Mouse (Mus musculus): ENCODE results near the gene Med17.

The Med17 gene

DNA sequence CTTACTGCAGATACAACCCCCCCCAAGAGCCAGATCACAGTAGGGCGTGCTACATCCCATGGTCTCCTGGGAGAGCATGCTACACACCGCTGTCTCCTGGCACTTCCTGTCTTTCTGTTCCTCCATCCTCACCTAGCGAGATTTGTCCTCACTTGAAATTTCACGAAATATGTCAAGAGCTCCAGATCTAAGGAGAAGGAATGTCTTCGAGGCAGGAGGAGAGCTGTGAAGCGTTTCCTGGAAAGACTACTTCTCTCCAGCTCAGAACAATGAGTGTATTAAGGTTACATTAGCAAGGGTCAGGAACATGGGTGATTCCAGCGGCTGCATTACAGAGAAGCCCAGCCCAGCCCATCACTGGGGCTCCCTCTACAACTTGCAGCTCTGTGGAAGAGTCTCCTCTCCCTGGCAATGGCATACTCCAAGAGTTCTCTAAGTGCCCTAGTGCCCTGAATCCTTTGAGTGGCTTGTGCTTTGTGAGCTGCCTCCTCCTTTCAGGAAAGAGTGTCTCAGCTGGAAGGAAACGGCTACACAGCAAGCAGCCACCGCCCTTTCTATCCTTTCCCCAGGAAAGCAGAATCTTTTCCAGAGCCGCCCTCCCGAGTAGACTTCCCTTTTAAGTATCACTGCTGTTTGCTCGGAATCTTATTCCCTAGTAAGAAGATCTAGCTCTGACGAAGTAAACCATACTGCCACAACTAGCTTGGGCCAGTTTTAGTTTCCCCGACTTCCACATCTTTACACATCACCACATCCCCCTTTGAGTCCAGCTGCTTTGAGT is 42.0 kb downstream of the Med17 start:
- peak; percentile 31 for DNase-seq (ENCODE audit: low read depth, low spot score)

DNA sequence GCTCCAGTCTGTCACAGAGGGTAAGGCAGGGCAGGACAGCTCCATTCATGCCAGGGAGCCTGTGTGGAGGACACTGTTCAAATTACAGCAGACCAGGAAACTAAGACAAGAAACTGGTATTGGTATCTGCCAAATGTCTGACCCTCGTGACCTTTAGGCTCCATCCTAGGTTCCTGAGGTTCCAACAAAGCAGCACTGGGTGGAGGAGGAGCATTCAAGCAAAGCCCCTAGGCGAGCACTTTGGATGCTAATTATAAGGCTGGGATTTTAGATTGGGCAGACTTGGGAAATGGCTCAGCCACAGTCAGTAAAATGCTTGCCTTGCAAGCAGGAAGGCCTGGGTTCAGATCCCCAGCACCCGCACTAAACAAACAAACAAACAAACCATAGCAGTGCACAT is 43.7 kb downstream of the Med17 start:
- DNase-seq (ENCODE audit: low read depth, low spot score): peak; percentile 52

DNA sequence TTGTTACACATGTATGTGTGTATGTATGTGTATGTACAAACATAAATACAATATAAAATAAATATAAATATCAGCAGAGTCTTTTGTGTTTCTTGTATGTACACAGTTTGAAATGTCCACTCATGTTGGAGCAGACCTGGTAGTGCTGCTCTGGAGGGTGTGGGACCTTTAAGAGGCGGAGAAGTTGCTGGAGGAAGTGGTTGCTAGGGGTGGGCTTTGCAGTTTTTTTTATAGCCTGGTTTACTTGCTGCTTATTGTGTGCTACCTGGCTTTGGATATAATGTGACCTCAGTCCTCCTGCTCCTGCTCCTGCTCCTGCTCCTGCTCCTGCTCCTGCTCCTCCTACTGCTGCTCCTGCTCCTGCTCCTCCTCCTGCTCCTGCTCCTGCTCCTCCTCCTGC is 46.1 kb downstream of the Med17 start:
- no peak for DNase-seq (ENCODE audit: low read depth, low spot score)

DNA sequence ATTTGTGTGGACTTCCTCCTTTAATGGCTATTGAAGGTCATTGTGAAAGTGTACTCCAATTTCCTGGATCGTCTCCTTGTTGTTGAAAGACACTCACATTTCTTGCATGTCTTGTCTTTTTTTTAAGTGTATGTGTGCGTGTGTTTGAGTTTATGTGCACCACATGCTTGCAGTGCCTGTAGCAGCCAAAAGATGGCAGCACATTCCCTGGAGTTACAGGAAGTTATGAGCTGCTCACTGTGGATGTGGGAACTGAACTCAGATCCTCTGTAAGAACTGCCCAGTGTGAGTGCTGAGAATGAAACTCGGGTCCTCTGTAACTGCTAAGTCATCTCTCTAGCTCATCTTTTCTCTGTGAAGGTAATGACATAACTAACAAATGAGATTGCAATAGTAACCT is 47.3 kb downstream of the Med17 start:
- peak; percentile 50 for DNase-seq (ENCODE audit: low read depth, low spot score)

DNA sequence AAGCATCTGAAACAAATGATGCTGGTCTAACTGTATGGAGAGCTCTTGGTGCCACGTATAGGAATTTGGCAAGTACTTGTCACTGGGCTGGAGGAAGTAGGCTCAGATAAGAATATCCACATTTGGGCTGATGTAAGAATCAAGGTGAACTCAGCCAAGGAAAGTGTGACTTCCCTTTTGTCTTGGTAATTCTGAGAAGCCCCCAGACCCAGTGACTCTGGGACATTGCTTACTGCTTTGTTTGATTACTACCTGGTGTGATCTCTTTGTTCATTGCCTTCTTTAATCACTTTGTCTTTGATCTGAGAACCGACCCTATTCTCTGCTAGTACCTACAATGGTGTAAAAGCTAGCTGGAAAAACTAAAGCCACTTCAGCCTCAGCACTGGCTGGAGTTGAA is 54.8 kb downstream of the Med17 start:
- DNase-seq (ENCODE audit: low read depth, low spot score): peak; percentile 55

DNA sequence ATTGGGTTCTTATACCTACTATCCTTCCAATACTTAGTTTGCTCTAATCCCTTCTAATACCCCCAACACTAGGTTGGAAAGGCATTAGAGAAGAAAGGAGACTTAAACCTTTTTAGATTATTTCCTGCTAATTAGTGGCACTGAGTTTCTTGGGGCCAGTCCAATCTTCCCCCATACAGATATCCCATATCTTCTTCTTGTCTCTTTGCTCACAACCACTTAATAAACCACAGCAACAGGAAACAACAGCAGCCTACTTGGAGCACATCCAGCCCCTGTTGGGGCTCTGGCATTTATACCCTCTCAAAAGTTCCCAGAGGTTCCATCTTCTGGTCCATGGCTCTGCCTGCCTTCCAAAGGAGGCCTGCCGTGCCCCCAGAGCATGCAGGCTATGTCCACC is 66.0 kb downstream of the Med17 start:
- no peak for DNase-seq (ENCODE audit: low read depth, low spot score)

DNA sequence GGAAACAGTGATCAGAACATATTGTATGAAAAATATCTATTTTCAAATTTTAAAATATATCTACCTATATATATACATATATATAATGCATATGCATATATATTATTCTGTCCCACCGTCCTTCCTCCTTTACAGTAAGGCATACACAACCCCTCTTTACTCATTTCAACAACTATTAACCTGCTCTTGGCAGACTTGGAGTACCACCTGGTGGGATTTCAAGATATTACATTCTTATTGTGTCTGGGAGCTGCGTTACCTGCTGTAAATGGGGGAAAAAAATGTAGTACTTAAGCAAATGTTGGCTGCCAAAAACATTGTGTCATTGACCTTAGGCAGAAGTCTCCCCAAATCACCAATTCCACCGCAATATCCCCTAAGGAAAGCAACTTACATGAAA is 67.9 kb downstream of the Med17 start:
- DNase-seq (ENCODE audit: low read depth, low spot score): peak; percentile 31
